Mouse (Mus musculus): ENCODE results near the gene Tpbgl.

DNA sequence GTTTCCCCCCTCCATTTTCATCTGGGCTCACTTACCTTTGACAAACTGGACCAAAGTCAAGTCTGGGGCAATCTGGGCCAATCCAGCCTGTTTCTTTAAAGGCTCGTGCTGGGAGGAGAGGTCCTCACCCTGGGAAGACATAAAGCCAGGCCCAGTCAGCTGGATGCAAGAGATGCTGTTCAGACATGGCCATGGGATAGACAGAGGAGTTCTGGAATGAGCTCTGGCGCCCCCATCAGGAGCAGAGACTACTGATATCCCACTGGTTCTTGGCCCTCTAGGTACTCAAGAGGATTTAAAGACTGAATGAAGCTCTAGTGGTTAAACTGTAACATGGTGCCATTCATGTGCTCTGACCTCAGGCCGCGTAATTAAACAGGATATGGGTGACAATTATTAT is 44.0 kb upstream of the Tpbgl start:
- TF ChIP-seq FLI1 (IDR thresholded peaks at IDR 0.05; ENCODE audit: low read length), result no peak
- no peak for TF ChIP-seq GATA1 (IDR thresholded peaks at IDR 0.05; ENCODE audit: borderline replicate concordance, low read length)
